Mouse (Mus musculus) embryonic facial prominence, embryonic 13.5 days (tissue): ENCODE data around the gene Pla2g3. TPM values are rescaled to one million over a fixed set of nuclear protein-coding genes. Genes with fewer than 3 reads are reported as not detected.

Experiments used
- ATAC-seq: fragments of 200-750 bp; cut with Nextera tagmentation; 2 replicates; pipeline ENCODE4 v1.8.0; 2017; ENCODE audit warnings: low read depth; ENCODE audit not compliant: insufficient number of reproducible peaks, insufficient read depth, low FRiP score, low TSS enrichment
- H3K27ac ChIP-seq: fragments of 300-500 bp; sonication (generic); 2 replicates; pipeline ENCODE4 v1.5.1; 2015; ENCODE audit warnings: moderate library complexity, mild to moderate bottlenecking, inconsistent platforms
- H3K27me3 ChIP-seq: fragments of 300-500 bp; sonication (generic); 2 replicates; pipeline ENCODE4 v1.6.1; 2015; ENCODE audit warnings: mild to moderate bottlenecking, inconsistent platforms
- H3K36me3 ChIP-seq: fragments of 300-500 bp; sonication (generic); 2 replicates; pipeline ENCODE4 v1.6.1; 2015; ENCODE audit warnings: mild to moderate bottlenecking, inconsistent platforms
- H3K4me1 ChIP-seq: fragments of 300-500 bp; sonication (generic); 2 replicates; pipeline ENCODE4 v1.6.1; 2015; ENCODE audit warnings: inconsistent platforms
- H3K4me2 ChIP-seq: fragments of 300-500 bp; sonication (generic); 2 replicates; pipeline ENCODE4 v1.6.1; 2015; ENCODE audit warnings: moderate library complexity, mild to moderate bottlenecking, inconsistent platforms
- H3K4me3 ChIP-seq: fragments of 300-500 bp; sonication (generic); 2 replicates; pipeline ENCODE4 v1.5.1; 2015; ENCODE audit warnings: mild to moderate bottlenecking, inconsistent platforms
- H3K9ac ChIP-seq: fragments of 300-500 bp; sonication (generic); 2 replicates; pipeline ENCODE4 v1.6.1; 2015; ENCODE audit warnings: mild to moderate bottlenecking, inconsistent platforms
- H3K9me3 ChIP-seq: fragments of 300-500 bp; sonication (generic); 2 replicates; pipeline ENCODE4 v1.6.1; 2016; ENCODE audit warnings: inconsistent platforms
- whole genome bisulfite sequencing: fragments of 180-500 bp; shearing (Covaris S2); methylation state at CpG from one replicate; pipeline ENCODE4 v1.1.7; 2015; ENCODE audit warnings: mixed read lengths; 5-methylcytosine and 5-hydroxymethylcytosine counted together
- polyA plus RNA-seq: library from polyadenylated mRNA; unstranded; fragments of >200 nt; fragmentation: Nextera tagmentation; extraction: Ambion mirVana; gene quantifications from 2 replicates; pipeline ENCODE4 v1.2.1, GENCODE M21; 2015

Gene Pla2g3
- polyA plus RNA-seq, 1 experiment from 2014 or later = 0.60 TPM

- WGBS = 96% methylated on average over 17 of the region's 17 CpGs
- Histone ChIP-seq H3K9me3 (no peaks in the 10 kb centered on the region), H3K36me3 (peaks cover 84% of the 10 kb centered on the region), H3K27ac (no peak overlapping the region), H3K4me3 (no peak overlapping the region), H3K4me1 (peaks cover 6% of the 10 kb centered on the region), H3K4me2 (no peak overlapping the region), H3K9ac (no peak overlapping the region), H3K27me3 (peaks cover 5% of the 10 kb centered on the region; the same call in 1 of the 2 replicates)
- ATAC-seq = no peak
Measured at GRCm38 (mm10) chr11:3522285-3523000, 34.4 kb downstream of the Pla2g3 start.

DNA sequence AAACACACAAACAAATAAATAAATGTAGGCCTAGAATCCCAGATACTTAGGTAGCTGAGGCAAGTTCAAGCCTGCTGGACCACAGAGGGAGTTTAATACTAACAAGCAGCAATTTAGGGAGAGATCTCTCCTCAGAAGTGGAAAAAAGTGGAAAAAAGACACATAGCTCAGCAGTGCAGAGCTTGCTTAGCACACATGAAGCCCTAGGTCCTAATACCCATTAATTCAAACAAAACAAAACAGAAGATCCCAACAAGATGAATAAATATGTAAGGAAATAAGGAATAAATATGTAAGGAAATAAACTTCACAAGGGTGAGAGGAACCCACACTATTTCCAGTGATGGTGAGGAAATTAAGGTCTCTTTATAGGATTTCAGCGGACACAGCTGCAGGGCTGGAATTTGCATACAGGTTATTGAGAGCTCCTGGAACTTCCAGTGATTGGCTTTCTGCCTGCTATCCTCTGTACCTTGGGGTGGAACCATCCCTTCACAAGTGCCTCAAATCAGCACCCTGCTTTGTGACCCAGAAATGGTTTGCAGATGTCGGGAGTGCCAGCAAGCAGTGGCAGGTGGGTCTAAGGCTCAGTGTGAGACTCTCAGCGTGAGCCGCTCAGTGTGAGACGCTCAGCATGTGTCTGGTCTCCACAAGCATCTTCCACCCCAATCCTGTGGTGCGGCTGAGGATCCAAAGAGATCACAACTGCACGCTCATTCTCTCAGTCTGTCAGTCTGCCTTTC, 35.9 kb downstream of the Pla2g3 start:
- no peak overlapping the region for H3K9ac ChIP-seq
- WGBS = 86% methylated on average over 7 of the region's 7 CpGs
- no peak for ATAC-seq
- H3K4me1 ChIP-seq = no peaks in the 10 kb centered on the region
- H3K27me3 ChIP-seq = no peaks in the 10 kb centered on the region
- H3K9me3 ChIP-seq = no peaks in the 10 kb centered on the region
- H3K36me3 ChIP-seq = peaks cover 98% of the 10 kb centered on the region
- no peak overlapping the region for H3K27ac ChIP-seq
- H3K4me2 ChIP-seq = no peak overlapping the region
- no peak overlapping the region for H3K4me3 ChIP-seq

DNA sequence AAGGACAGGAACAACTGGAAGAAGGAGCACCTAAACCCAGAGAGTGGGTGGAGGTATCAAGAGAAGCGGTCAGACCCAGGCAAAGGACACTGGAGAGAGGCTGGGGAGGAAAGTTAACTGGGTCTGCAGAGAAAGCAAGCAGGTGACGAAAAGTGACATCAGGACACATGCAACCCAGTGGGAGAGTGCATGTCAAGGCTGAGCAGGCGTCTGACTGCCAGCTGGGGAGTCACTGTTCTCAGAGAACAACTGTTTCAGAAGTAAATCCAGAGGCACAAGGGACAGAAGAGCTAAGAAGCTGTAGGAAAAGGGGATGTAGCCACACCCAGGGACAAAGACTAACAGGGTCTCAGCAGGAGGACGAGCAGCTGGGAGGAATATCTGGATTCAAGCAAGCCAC, 37.5 kb downstream of the Pla2g3 start:
- Histone ChIP-seq H3K27ac (no peak overlapping the region), H3K27me3 (no peaks in the 10 kb centered on the region), H3K4me1 (no peaks in the 10 kb centered on the region), H3K9ac (no peak overlapping the region), H3K9me3 (no peaks in the 10 kb centered on the region), H3K36me3 (peaks cover 98% of the 10 kb centered on the region), H3K4me2 (no peak overlapping the region), H3K4me3 (no peak overlapping the region)
- ATAC-seq = no peak
- 85% methylated on average over 4 of the region's 4 CpGs for WGBS

- WGBS = 85% methylated on average over 9 of the region's 9 CpGs
- Histone ChIP-seq H3K27me3 (no peaks in the 10 kb centered on the region), H3K36me3 (peaks cover 98% of the 10 kb centered on the region)
Measured at GRCm38 (mm10) chr11:3526207-3526606, 38.1 kb downstream of the Pla2g3 start.

DNA sequence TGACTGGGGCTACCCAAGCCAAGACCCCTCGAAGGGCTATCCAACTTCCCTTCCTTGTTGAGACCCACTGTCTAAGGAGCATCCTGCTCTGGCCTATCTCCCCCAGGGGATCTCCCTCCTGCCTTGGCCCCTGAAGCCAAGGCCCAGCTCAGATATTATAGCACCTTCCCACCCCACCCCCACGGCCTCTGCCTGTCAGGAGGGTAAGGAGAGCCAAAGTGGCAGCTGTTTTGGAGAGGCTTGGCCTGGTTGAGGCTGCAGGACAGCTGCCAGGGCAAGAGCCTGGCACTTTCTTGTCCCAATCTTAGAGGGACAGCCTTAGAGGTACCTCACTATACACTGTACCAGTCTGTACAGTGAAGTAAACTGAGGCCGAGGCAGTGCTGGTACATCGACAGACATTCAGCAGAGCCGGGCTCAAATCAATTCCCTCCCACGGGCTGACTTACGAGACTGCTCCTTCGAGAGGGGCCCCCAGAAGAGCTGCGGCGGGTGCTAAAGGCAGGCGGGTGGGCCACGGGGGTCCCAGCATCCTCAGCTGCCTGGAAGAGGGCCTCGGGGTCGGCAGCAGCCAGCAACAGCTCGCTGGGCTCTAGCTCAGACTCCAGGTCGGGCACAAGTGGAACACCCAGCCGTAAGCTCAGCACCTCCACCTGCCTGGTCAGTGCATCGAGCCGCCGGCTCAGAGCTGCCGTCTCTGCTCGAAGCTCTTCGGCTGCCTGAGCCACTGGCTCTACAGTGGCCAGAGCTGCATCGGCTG, 39.1 kb downstream of the Pla2g3 start:
- Histone ChIP-seq H3K9ac (no peak overlapping the region), H3K27ac (no peak overlapping the region), H3K36me3 (peaks cover 98% of the 10 kb centered on the region), H3K4me2 (no peak overlapping the region), H3K9me3 (no peaks in the 10 kb centered on the region), H3K27me3 (no peaks in the 10 kb centered on the region), H3K4me1 (no peaks in the 10 kb centered on the region), H3K4me3 (no peak overlapping the region)
- WGBS = 91% methylated on average over 24 of the region's 24 CpGs
- no peak for ATAC-seq

More at GRCm38 (mm10) chr11:3526207-3526606, 38.1 kb downstream of the Pla2g3 start:
- Histone ChIP-seq H3K4me2 (no peak overlapping the region), H3K4me1 (no peaks in the 10 kb centered on the region), H3K27ac (no peak overlapping the region), H3K9me3 (no peaks in the 10 kb centered on the region), H3K9ac (no peak overlapping the region), H3K4me3 (no peak overlapping the region)
- no peak for ATAC-seq

DNA sequence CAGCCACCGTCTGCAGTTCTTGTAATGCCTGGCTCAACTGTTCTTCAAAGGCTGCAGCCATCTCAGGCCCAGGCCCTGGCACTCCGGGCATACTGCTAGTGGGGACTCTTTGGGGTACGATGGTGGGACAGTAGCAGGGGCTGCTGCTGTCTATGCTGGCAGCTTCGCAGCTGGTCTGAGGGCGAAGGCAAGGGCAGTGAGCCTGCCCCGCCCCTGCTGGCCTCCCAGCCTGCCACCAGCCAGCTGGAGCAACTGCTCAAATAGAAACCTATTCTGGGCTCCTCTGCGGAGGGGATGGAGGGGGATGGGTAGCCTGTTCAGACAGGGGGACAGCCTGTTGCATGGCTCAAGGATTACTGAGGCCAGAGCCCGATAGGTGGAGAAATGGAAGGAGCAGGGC, 39.7 kb downstream of the Pla2g3 start:
- no peaks in the 10 kb centered on the region for H3K4me1 ChIP-seq
- no peak overlapping the region for H3K4me3 ChIP-seq
- H3K27ac ChIP-seq = no peak overlapping the region
- H3K36me3 ChIP-seq = peaks cover 98% of the 10 kb centered on the region
- no peak overlapping the region for H3K9ac ChIP-seq
- no peak overlapping the region for H3K4me2 ChIP-seq
- 83% methylated on average over 8 of the region's 8 CpGs for WGBS
- no peaks in the 10 kb centered on the region for H3K27me3 ChIP-seq
- H3K9me3 ChIP-seq = no peaks in the 10 kb centered on the region
- no peak for ATAC-seq

GRCm38 (mm10) chr11:3528208-3528607, 40.1 kb downstream of the Pla2g3 start:
- Histone ChIP-seq H3K9ac (no peak overlapping the region), H3K4me2 (no peak overlapping the region), H3K4me1 (no peaks in the 10 kb centered on the region), H3K36me3 (peaks cover 98% of the 10 kb centered on the region), H3K27me3 (no peaks in the 10 kb centered on the region), H3K4me3 (no peak overlapping the region), H3K9me3 (no peaks in the 10 kb centered on the region), H3K27ac (no peak overlapping the region)
- WGBS = 90% methylated on average over 6 of the region's 6 CpGs
- ATAC-seq = no peak

DNA sequence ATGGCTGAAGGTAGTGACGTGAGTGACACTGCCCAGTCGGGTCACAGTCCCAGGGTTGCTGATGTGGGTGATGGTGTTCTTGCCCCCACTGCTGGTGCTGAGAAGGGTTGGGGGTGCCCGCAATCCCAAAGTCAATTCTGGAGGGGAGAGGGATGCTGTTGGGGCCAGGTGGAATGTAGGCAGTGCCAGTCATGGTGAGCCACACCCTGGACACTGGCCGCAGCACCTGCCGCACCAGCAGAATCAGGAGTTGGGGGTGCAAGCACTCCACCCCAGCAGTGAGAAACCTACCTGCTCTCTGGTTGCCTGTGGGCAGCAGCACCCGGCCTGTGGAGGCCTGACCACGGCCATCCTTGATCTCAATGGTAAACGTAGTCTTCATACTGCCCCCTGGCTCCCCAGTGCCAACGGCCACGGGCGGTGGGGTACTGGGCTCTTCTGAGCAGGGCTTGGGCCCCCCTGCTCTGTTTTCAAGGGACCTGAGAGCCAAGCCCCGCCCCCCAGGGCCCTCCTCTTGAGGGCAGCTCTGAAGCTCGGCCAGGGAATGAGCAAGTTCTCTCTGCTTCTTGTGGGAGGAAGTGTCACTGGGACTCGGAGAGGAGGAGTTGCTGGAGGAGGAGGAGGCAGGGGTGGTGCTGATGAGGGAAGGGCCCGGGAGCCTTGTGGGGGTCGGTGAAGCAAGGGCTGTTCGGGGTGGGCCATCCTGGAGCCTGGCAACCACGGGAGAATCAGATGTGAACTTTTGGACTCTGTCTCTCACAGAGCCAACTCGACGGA, 41.6 kb downstream of the Pla2g3 start:
- no peak overlapping the region for H3K4me3 ChIP-seq
- H3K27ac ChIP-seq = no peak overlapping the region
- no peaks in the 10 kb centered on the region for H3K9me3 ChIP-seq
- no peak overlapping the region for H3K4me2 ChIP-seq
- 79% methylated on average over 20 of the region's 20 CpGs for WGBS
- no peaks in the 10 kb centered on the region for H3K27me3 ChIP-seq
- no peak for ATAC-seq
- H3K9ac ChIP-seq = no peak overlapping the region
- H3K4me1 ChIP-seq = peaks cover under 1% of the 10 kb centered on the region; the same call in 1 of the 2 replicates
- H3K36me3 ChIP-seq = peaks cover 96% of the 10 kb centered on the region

DNA sequence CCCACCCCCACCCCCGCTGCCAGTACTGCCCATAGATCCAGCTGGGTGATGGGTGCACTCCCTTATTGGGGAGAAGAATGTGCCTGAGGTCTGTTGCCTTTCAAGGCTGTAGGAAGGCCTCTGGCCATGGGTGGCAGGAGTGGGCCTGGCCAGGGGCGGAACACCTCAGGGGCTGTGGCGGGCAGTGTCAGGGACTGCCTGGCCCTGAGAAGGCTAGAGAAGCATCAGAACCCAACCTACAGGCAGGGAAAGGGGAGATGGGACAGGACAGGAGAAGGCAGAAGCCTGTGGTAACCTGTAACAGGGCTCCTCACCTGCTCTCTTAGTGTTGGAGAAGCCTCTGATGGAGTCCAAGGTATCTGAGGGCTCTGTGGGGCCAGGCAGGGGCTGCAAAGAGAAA, 42.6 kb downstream of the Pla2g3 start:
- H3K36me3 ChIP-seq = peaks cover 85% of the 10 kb centered on the region
- no peak overlapping the region for H3K27ac ChIP-seq
- no peaks in the 10 kb centered on the region for H3K9me3 ChIP-seq
- no peak overlapping the region for H3K4me3 ChIP-seq
- 93% methylated on average over 3 of the region's 3 CpGs for WGBS
- peaks cover 7% of the 10 kb centered on the region for H3K4me1 ChIP-seq
- H3K4me2 ChIP-seq = no peak overlapping the region
- no peaks in the 10 kb centered on the region for H3K27me3 ChIP-seq
- no peak overlapping the region for H3K9ac ChIP-seq
- ATAC-seq = no peak

DNA sequence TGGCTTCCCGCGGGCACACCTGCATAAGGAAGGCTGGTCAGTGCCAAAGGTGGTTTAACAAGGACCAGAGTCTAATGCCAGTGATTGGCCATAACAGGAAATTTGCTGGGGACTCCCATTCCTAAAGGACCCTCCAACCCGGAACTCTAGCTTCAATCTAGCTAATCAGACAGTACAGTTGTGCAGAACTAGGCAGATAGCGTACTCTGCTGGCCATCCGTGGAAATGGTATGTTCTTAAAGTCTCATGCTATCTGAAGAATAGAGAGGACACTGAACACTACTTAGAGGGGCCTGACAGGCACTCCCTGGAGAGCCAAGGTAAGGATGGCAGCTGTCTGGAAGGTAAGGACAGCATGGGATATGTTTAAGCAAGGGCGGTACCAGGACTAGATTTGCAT, 43.5 kb downstream of the Pla2g3 start:
- no peaks in the 10 kb centered on the region for H3K9me3 ChIP-seq
- H3K27me3 ChIP-seq = no peaks in the 10 kb centered on the region
- no peak overlapping the region for H3K4me3 ChIP-seq
- 85% methylated on average over 6 of the region's 6 CpGs for WGBS
- no peak overlapping the region for H3K27ac ChIP-seq
- H3K9ac ChIP-seq = no peak overlapping the region
- no peak for ATAC-seq
- peaks cover 16% of the 10 kb centered on the region for H3K4me1 ChIP-seq
- H3K36me3 ChIP-seq = peaks cover 76% of the 10 kb centered on the region
- H3K4me2 ChIP-seq = no peak overlapping the region
